Mouse (Mus musculus) lung, postnatal 4 days (tissue): ENCODE measurements around the gene Sfxn5.

Source experiments
- DNase-seq, 2 experiments: peaks; one replicate each; pipeline ENCODE4 v3.0.0; 2021

Gene Sfxn5

DNA sequence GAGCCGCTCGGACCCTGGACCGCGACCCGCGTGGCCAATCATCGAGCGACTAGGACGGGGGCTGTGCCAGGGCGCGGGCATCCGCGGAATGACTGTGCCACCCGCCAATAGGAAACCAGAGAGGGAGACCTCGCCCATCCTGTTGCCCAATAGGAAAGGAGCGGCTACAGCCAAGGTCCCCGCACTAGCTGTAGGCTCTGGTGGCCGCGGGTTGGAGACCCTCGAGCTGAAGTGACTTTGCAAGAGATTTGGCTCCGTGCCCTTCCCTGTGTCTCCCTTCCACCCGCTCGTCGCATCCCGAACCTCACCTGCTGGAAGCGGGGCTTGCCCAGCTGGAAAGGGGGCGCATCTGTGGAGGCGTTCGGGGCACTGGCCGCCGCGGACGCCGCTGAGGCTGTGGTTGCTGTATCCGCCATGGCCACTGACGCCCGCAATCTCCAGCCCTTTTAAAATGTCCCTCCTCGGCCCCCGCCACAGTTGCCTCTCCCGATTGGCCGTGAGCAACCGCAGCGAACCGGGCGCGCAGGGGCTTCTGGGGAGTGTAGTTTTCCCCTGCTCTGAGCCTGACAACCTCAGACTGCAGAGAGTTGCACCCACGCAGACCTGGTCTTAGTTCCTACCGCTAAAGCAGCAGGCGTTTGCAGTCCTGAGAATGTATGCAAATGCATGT is at the start of gene Sfxn5:
Sfxn5 (minus strand) TSS at position 423 of the 670 bp plus-strand sequence.
- peak; percentile 97 for DNase-seq

DNA sequence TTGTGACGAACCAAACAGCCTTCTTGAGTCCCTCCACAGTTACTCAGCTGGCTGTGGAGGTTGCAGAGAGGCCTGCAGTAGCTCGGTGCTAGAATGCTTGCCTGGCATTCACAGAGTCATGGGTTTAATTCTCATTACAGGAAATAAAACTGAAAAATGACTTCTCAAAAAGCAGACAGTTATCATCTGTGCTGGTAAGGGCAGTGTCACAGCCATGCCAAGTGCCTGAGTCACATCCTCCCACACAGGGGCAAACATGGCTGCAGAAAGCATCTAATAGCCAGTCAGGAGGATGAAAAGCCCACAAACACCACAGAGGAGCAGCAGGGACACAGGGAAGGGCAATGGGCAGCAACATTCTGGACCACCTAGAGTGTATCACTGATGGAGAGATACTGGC is 49.6 kb upstream of the Sfxn5 start:
- no peak for DNase-seq

- DNase-seq, result no peak
These were observed 48.4 kb upstream of the Sfxn5 start for GRCm38 (mm10) chr6:85381648-85382020.

GRCm38 (mm10) chr6:85380901-85381647 is 47.9 kb upstream of the Sfxn5 start:
- no peak for DNase-seq

- DNase-seq, result peak; percentile 85 to 88
These were observed 47.1 kb upstream of the Sfxn5 start for GRCm38 (mm10) chr6:85380201-85380900.

DNA sequence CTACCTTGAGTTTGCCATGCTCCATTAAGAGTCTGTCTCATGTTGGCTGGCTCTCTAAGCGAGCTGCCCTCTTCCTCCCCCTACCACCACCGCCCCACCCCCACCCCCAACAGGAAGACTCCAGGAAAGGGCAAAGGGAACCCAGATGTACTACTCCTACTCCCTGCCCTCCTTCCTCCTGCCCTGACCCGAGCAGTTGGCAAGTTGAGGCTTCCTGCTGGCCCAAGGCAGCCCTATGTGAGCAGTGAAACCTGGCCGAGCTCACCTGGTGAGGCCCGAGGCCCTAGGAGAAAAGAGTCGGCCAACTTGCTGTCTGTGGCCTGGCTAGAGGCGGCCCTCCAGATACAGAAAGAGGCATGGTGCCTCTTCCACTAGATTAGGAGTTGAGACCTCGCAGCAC is 45.4 kb upstream of the Sfxn5 start:
- no peak for DNase-seq

DNA sequence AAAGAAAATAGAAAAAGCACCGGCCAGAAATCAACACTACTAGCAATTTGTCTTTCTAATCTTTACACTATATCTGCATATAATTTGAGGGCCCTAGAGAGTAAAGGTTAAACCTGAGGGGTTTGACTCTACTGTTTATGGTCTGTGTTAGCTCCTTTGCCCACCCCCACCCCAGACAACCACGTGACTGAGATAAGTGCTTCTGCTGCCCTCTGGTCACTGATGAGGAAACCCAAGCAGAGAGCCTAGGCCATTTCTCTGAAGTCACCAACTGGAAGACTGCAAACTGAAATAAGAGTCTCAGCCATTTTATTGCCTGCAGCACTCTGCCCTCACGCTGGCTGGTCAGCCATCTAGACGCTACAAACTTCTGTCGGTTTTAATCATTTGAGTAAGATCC is 44.7 kb upstream of the Sfxn5 start:
- no peak for DNase-seq

GRCm38 (mm10) chr6:85377066-85377734 is 44.0 kb upstream of the Sfxn5 start:
- no peak for DNase-seq

- peak; percentile 97 for DNase-seq
These were observed 41.5 kb upstream of the Sfxn5 start for GRCm38 (mm10) chr6:85374734-85375114.

DNA sequence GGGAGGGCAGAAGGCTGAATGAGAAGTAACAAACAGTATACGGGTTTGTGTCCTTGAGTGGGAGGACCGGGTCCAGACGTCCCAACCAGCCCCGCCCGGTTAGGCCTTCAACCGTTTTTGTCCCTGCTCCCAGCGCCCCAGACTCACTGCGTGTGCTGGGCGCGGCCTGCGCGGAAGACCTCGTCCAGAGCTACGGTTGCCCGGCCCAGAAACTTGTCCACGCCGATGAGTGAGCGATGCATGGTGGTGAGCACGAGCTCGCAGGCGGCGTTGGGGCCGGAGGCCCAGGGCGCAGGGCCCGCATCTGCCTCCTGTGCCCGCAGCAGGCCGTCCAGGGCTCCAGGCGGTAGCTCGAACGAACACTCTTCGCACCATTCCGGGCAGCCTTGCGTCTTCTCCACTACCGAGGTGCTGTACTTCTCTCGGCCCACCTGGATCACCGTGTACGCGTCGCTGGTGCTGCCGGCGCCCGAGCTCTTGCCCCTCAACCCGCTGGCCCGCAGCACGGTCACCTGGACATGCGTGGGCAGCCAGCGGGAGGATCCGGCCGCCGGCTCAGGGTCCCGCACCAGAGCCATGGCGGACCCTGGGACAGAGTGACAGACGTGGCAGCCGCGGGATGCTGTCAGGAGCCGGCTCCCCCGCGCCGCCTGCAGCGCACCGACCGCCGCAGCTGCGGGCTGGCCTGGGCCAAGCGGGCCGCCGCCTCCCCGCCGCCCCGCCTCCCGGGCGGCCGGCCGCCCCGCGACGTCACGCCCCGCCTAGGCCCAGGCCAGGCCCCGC is 40.9 kb upstream of the Sfxn5 start, which contains the start of gene Rab11fip5:
Rab11fip5 (minus strand) TSS at position 684 of the 783 bp plus-strand sequence.
- DNase-seq, result peak in 1 of 2 experiments; percentile 56

GRCm38 (mm10) chr6:85373066-85373860 is 40.0 kb upstream of the Sfxn5 start:
- no peak for DNase-seq

- DNase-seq, result no peak
These were observed 39.3 kb upstream of the Sfxn5 start for GRCm38 (mm10) chr6:85372496-85372895.

GRCm38 (mm10) chr6:85371859-85372405 is 38.7 kb upstream of the Sfxn5 start:
- DNase-seq, result no peak

DNA sequence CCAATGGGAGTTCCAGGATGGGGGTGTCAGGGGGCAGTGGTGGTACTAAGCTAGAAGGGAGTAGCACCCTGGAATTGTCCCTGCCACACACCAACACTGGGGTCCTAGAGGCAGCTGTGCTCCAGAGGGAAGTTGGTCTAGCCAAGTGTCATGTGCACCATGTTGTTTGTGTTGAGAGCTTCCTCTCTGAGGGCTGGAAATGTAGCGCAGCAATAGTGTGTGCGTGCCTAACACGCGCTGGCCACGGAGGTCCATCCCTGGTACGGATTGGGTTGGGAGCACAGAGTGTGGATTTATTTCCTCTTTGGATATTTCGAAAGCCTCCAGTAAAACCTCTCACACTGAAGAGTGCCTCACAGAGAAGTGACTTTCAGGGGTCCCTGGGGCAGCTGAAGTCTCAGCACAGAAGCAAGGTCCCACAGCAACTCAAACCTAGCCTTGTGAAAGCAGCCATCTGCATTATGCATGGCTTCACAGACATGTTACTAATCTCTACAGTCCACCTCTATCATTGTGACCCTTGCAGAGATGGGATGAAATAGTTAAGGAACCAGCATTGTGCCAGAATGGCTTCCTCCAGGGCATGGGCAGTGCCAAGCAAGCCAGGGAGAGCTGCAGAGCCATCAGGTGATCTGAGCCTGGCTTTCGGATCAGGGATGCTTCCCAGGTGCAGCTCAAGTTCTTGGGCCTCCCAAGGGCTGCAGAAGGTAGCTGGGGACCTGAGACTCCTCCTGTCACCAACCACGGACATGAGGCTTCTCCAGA is 37.6 kb upstream of the Sfxn5 start:
- peak in 1 of 2 experiments; percentile 35 for DNase-seq

GRCm38 (mm10) chr6:85370041-85370440 is 36.8 kb upstream of the Sfxn5 start:
- no peak for DNase-seq

DNA sequence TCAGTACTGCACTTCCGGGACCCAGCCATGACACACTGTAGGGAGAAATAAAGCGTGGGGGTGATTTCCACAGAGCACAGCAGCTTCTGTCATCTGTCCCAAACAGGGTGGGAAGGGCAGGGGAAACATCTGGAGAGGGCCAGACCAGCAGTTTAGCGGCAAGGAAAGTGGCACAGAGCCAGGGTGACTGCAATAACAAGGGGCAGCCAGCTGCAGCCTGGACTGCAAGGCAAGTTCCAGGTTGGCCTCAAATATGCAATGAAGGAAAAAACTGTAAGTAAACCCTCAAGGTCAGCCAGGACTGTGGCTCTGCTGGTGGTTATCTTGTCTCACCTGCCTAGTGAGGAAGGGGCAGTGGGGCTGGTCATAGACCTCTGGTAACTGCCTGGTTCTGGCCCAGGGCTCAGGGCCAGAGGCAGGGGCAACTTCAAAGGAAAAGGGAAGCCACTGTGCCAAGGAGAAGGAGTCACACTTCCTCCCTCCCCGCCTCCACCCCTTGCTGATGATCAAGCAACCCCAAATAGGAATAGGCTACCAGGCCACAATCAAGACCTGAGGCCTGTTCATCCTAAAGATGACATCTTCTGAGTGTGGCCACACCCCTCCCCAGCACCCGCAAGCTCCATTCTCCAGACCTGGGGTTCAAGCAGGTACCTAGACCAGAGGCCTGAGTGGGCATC is 36.1 kb upstream of the Sfxn5 start:
- peak; percentile 78 to 88 for DNase-seq

GRCm38 (mm10) chr6:85368722-85369121 is 35.5 kb upstream of the Sfxn5 start:
- no peak for DNase-seq

GRCm38 (mm10) chr6:85368166-85368565 is 34.9 kb upstream of the Sfxn5 start:
- DNase-seq, result no peak

GRCm38 (mm10) chr6:85366387-85366786 is 33.2 kb upstream of the Sfxn5 start:
- peak; percentile 38 to 49 for DNase-seq

DNA sequence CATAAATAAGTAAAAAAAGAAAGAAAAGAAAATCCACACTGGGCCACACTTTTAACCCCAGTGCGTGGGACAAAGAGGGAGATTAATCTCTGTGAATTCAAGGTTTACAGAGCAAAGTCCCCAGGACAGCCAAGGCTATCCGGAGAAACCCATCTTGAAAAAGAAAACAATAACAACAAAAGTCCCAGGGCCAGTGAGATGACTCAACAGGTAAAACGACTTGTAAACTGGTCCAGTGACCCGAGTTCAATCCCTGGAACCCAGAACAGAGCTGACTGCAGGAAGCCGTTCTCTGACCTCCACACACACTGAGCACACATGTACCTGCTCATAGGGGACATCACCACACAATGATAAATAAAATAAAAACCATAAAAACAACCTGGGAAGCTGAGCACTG is 31.2 kb upstream of the Sfxn5 start:
- DNase-seq, result no peak
